Mouse (Mus musculus) stomach, embryonic 14.5 days (tissue): Measurements from ENCODE around the gene Zc3h8. TPM values are rescaled to one million over a fixed set of nuclear protein-coding genes. Genes with fewer than 3 reads are reported as not detected.

ENCODE experiments used
- ATAC-seq: fragments of 200-750 bp; cut with Nextera tagmentation; 2 replicates; pipeline ENCODE4 v1.8.0; 2017; ENCODE audit warnings: low read depth, moderate TSS enrichment; ENCODE audit not compliant: insufficient number of reproducible peaks, insufficient read depth, low FRiP score
- H3K27ac ChIP-seq: fragments of 300-500 bp; sonication (generic); 2 replicates; pipeline ENCODE4 v1.5.1; 2014; ENCODE audit warnings: mild to moderate bottlenecking, low read length, moderate library complexity, mixed read lengths
- H3K27me3 ChIP-seq: fragments of 300-500 bp; sonication (generic); 2 replicates; pipeline ENCODE4 v1.6.1; 2014; ENCODE audit warnings: low read length, control low read depth, mixed read lengths; ENCODE audit not compliant: control insufficient read depth, insufficient read depth
- H3K36me3 ChIP-seq: fragments of 300-500 bp; sonication (generic); 2 replicates; pipeline ENCODE4 v1.6.1; 2014; ENCODE audit warnings: mild to moderate bottlenecking, control low read depth, low read length, moderate library complexity, mixed read lengths; ENCODE audit not compliant: control insufficient read depth, insufficient read depth
- H3K4me1 ChIP-seq: fragments of 300-500 bp; sonication (generic); 2 replicates; pipeline ENCODE4 v1.6.1; 2014; ENCODE audit warnings: low read length, control low read depth, mixed read lengths; ENCODE audit not compliant: control insufficient read depth, insufficient read depth
- H3K4me2 ChIP-seq: fragments of 300-500 bp; sonication (generic); replicated peaks from 2 replicates; pipeline ENCODE4 v1.6.1; 2014; ENCODE audit warnings: low read depth, low read length, control low read depth
- H3K4me3 ChIP-seq: fragments of 300-500 bp; sonication (generic); 2 replicates; pipeline ENCODE4 v1.5.1; 2014; ENCODE audit warnings: low read depth, low read length, control low read depth
- H3K9ac ChIP-seq: fragments of 300-500 bp; sonication (generic); replicated peaks from 2 replicates; pipeline ENCODE4 v1.6.1; 2014; ENCODE audit warnings: low read depth, mild to moderate bottlenecking, control low read depth, low read length, moderate library complexity, mixed read lengths
- H3K9me3 ChIP-seq: fragments of 300-500 bp; sonication (generic); 2 replicates; pipeline ENCODE4 v1.6.1; 2016; ENCODE audit warnings: low read depth, low read length, control low read depth; ENCODE audit not compliant: control insufficient read depth
- WGBS: fragments of 180-500 bp; shearing (Covaris S2); extraction: QIAGEN DNeasy Blood & Tissue Kit; methylation state at CpG from one replicate; pipeline ENCODE4 v1.1.7; 2014; 5-methylcytosine and 5-hydroxymethylcytosine counted together
- microRNA-seq: library from miRNA; unstranded; fragments of <30 nt; microRNA quantifications from one replicate; pipeline ENCODE4, GENCODE M21; 2016
- polyA plus RNA-seq: library from polyadenylated mRNA; unstranded; fragments of >200 nt; fragmentation: Nextera tagmentation; extraction: Ambion mirVana; gene quantifications from 2 replicates; pipeline ENCODE4 v1.2.1, GENCODE M21; 2014

The Zc3h8 gene
- polyA plus RNA-seq, 1 experiment from 2014 or later, result 8.1 TPM

- ATAC-seq, result no peak
- WGBS, result 68% methylated on average over 4 of the region's 4 CpGs
- H3K36me3 ChIP-seq, result no peaks in the 10 kb centered on the region
- no peak overlapping the region for H3K9ac ChIP-seq
- no peaks in the 10 kb centered on the region for H3K9me3 ChIP-seq
- H3K27ac ChIP-seq, result no peak overlapping the region
- H3K4me1 ChIP-seq, result no peaks in the 10 kb centered on the region
- H3K27me3 ChIP-seq, result no peaks in the 10 kb centered on the region
- no peak overlapping the region for H3K4me3 ChIP-seq
- no peak overlapping the region for H3K4me2 ChIP-seq
Measured at GRCm38 (mm10) chr2:128881236-128881635, 62.6 kb downstream of the Zc3h8 start.

Small RNA genes lying within 50 kb of the gene (microRNA-seq; reads per million reads assigned to microRNA genes)
- gene Gm22859, result not detected

Other genes starting within 250 kb of the Zc3h8 start
- gene Mertk, start 245.1 kb downstream of the Zc3h8 start, polyA plus RNA-seq, result 5.4 and 6.1 TPM in 2 replicates
- 37.5 and 38.0 TPM in 2 replicates for gene Tmem87b, start 126.0 kb downstream of the Zc3h8 start, polyA plus RNA-seq
- 2.9 and 3.4 TPM in 2 replicates for gene Fbln7, start 81.1 kb downstream of the Zc3h8 start, polyA plus RNA-seq
- gene Zc3h6, start 23.3 kb upstream of the Zc3h8 start, polyA plus RNA-seq, result 2.6 TPM in 2 replicates
- 15.6 and 18.1 TPM in 2 replicates for gene Gm10762, start 23.6 kb upstream of the Zc3h8 start, polyA plus RNA-seq
- gene Vinac1, start 104.1 kb upstream of the Zc3h8 start, polyA plus RNA-seq, result 0.21 and 0.22 TPM in 2 replicates
- gene Ttl, start 121.9 kb upstream of the Zc3h8 start, polyA plus RNA-seq, result 22.2 and 24.8 TPM in 2 replicates
- 22.4 and 26.8 TPM in 2 replicates for gene Polr1b, start 156.9 kb upstream of the Zc3h8 start, polyA plus RNA-seq
- 26.0 and 26.7 TPM in 2 replicates for gene Chchd5, start 185.6 kb upstream of the Zc3h8 start, polyA plus RNA-seq